Mouse (Mus musculus) hindbrain, postnatal 0 days (tissue): ENCODE results near the gene Sertad2. TPM values are rescaled to one million over a fixed set of nuclear protein-coding genes. Genes with fewer than 3 reads are reported as not detected.

ENCODE experiments used
- ATAC-seq: fragments of 200-750 bp; cut with Nextera tagmentation; 2 replicates; pipeline ENCODE4 v1.8.0; 2017; ENCODE audit warnings: mild to moderate bottlenecking, moderate TSS enrichment, moderate library complexity
- DNase-seq: peaks from one replicate; pipeline ENCODE4 v3.0.0-alpha.2; 2015; ENCODE audit warnings: low spot score
- H3K27ac ChIP-seq: fragments of 300-500 bp; sonication (generic); 2 replicates; pipeline ENCODE4 v1.5.1; 2014; ENCODE audit warnings: mild to moderate bottlenecking
- H3K27me3 ChIP-seq: fragments of 300-500 bp; sonication (generic); 2 replicates; pipeline ENCODE4 v1.6.1; 2014; ENCODE audit warnings: low read length, mixed read lengths; ENCODE audit not compliant: insufficient read depth
- H3K36me3 ChIP-seq: fragments of 300-500 bp; sonication (generic); 2 replicates; pipeline ENCODE4 v1.6.1; 2014; ENCODE audit warnings: low read length, mixed read lengths; ENCODE audit not compliant: insufficient read depth
- H3K4me1 ChIP-seq: fragments of 300-500 bp; sonication (generic); 2 replicates; pipeline ENCODE4 v1.6.1; 2014; ENCODE audit warnings: antibody characterized with exemption, low read length, mixed read lengths; ENCODE audit not compliant: insufficient read depth
- H3K4me2 ChIP-seq: fragments of 300-500 bp; sonication (generic); 2 replicates; pipeline ENCODE4 v1.6.1; 2014; ENCODE audit warnings: low read depth, mild to moderate bottlenecking, low read length, moderate library complexity, mixed read lengths
- H3K4me3 ChIP-seq: fragments of 300-500 bp; sonication (generic); 2 replicates; pipeline ENCODE4 v1.5.1; 2014; ENCODE audit warnings: low read length
- H3K9ac ChIP-seq: fragments of 300-500 bp; sonication (generic); replicated peaks from 2 replicates; pipeline ENCODE4 v1.6.1; 2014; ENCODE audit warnings: mild to moderate bottlenecking, low read length, moderate library complexity, mixed read lengths
- H3K9me3 ChIP-seq: fragments of 300-500 bp; sonication (generic); 2 replicates; pipeline ENCODE4 v1.6.1; 2016; ENCODE audit warnings: low read length, mixed read lengths
- CTCF ChIP-seq: IDR thresholded peaks from 2 replicates; pipeline ENCODE4 v1.5.1; 2016; ENCODE audit warnings: antibody characterized with exemption, control low read depth, low read depth
- WGBS: fragments of 180-500 bp; shearing (Covaris S2); extraction: QIAGEN DNeasy Blood & Tissue Kit; methylation state at CpG from one replicate; pipeline ENCODE4 v1.1.7; 2014; 5-methylcytosine and 5-hydroxymethylcytosine counted together
- polyA plus RNA-seq: library from polyadenylated mRNA; unstranded; fragments of >200 nt; fragmentation: Nextera tagmentation; extraction: Ambion mirVana; gene quantifications from 2 replicates; pipeline ENCODE4 v1.2.1, GENCODE M21; 2015
- total RNA-seq: library from RNA; depleted of rRNA; stranded (reverse); fragments of >200 nt; gene quantifications from 2 replicates; pipeline ENCODE4 v1.2.3, GENCODE M21; 2014

Sertad2 gene
- total and polyA plus RNA-seq, 2 experiments from 2014 or later = 18.0 to 38.1 TPM

DNA sequence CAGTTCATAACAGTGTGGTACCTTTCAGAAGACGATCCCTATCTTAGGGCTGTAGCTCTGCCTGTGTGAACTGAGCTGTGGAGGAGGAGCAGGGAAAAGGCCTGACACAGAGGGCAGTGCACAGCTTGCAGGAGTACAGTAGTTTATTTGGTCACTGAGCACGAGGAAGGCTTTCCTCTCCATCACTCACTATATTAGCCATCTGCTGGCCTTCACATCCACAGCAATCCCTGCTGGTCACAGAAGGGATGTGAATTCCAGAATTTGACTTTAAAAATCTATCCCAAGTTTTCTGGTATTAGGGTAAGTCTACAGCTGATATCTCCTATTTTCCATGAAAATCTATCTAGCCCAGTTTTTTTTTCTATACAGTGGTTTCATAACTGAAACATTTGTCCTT is 85.2 kb downstream of the Sertad2 start:
- TF ChIP-seq CTCF = peak; percentile 55
- Histone ChIP-seq H3K9ac (no peak overlapping the region), H3K4me2 (no peak overlapping the region), H3K4me1 (peaks cover 2% of the 10 kb centered on the region; the same call in 1 of the 2 replicates), H3K4me3 (no peak overlapping the region), H3K27me3 (no peaks in the 10 kb centered on the region), H3K9me3 (no peaks in the 10 kb centered on the region), H3K36me3 (no peaks in the 10 kb centered on the region), H3K27ac (no peak overlapping the region)
- WGBS = 24% methylated on average over 2 of the region's 2 CpGs
- DNase-seq (peak; percentile 38), ATAC-seq (no peak)

DNA sequence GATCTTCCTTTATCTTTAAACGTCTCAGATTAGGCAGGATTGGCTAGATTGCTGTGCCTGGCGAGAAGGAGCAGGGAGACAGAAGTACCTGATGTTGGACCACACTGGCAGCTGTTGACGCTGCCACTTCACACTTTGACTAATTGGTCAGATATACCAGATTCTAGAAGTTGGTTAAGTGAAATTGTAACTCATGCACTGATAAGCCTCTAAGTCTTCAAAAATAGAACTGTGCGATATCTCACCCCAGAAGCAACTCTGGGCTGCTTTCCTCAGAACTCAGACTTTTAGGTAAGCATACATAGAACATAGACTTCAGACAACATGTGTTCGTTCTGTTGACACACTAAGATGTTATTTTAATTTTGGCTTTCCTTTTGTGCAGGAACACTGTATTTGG is 86.6 kb downstream of the Sertad2 start:
- no peaks in the 10 kb centered on the region for H3K9me3 ChIP-seq
- no peak for DNase-seq
- peaks cover 4% of the 10 kb centered on the region; the same call in 1 of the 2 replicates for H3K4me1 ChIP-seq
- no peaks in the 10 kb centered on the region for H3K36me3 ChIP-seq
- no peaks in the 10 kb centered on the region for H3K27me3 ChIP-seq
- H3K4me2 ChIP-seq = no peak overlapping the region
- no peak for TF ChIP-seq CTCF
- 93% methylated on average over 5 of the region's 5 CpGs for WGBS
- no peak for ATAC-seq
- H3K9ac ChIP-seq = no peak overlapping the region
- H3K4me3 ChIP-seq = no peak overlapping the region
- H3K27ac ChIP-seq = no peak overlapping the region

- Histone ChIP-seq H3K4me3 (peak overlapping the region; percentile 82), H3K36me3 (no peaks in the 10 kb centered on the region), H3K4me1 (peaks cover 4% of the 10 kb centered on the region; the same call in 1 of the 2 replicates), H3K4me2 (peak overlapping the region; percentile 81), H3K9ac (peak overlapping the region; percentile 87), H3K27me3 (no peaks in the 10 kb centered on the region), H3K9me3 (no peaks in the 10 kb centered on the region), H3K27ac (peak overlapping the region; percentile 96)
- no peak for TF ChIP-seq CTCF
- DNase-seq = peak; percentile 97
- peak; percentile 93; the same call in 1 of the 2 replicates for ATAC-seq
- WGBS = 3% methylated on average over 33 of the region's 36 CpGs
Measured at GRCm38 (mm10) chr11:20631026-20631940, 88.2 kb downstream of the Sertad2 start.

DNA sequence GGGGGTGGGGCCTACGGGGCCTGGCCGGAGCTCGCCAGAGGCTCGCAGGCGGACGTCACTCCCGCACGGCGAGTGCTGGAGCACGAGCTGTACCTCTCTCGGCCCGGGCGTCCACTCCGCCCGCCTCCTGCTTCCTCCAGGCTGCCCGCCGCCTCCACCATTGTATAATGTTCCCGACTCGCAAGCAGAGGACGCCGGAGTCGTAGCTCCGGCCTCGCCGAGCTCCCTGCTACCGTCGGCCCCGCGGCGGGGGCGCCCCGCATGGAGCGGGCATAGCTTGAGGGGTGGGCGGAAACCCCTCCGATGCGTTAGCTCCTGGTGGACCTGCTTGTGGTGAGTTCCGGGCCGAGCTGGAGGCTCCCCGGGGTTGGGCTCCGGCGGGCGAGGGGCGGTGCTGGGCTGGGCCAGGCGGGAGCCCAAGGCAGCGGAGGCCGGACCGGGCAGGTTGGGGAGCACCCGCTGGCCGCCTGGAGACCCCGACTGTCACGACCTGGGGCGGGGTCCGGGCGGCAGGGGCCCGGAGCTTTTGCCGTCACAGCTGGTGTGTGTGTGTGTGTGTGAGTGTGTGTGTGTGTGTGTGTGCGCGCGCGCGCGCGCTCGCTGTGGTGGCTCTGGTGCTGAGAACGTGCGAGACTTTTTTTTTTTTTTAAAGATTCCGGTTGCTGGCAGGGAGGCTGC is 89.0 kb downstream of the Sertad2 start:
- Histone ChIP-seq H3K4me3 (peak overlapping the region; percentile 82), H3K27me3 (no peaks in the 10 kb centered on the region), H3K4me1 (peaks cover 4% of the 10 kb centered on the region; the same call in 1 of the 2 replicates), H3K4me2 (peak overlapping the region; percentile 81), H3K36me3 (no peaks in the 10 kb centered on the region), H3K27ac (peak overlapping the region; percentile 96), H3K9ac (peak overlapping the region; percentile 87), H3K9me3 (no peaks in the 10 kb centered on the region)
- WGBS = 1% methylated on average over 55 of the region's 67 CpGs
- peak; percentile 80 for DNase-seq
- peak; percentile 94 for ATAC-seq
- TF ChIP-seq CTCF = no peak

DNA sequence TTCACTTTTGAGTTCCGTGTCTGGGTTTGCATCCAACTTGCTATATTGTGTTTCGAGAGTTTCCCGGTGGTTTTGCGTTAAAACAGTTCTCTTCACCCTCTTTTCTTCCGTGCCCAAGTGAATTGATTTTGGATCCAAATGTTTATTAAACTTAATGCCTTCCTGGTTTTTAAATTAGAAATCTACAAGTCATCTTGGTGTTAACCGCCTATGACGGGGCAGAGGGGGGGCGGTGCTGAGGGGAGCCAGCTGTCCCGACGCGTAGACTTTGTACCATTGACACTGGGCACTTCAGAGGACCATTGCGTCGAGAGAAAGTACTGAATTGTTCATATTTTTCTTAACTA is 89.5 kb downstream of the Sertad2 start:
- Histone ChIP-seq H3K36me3 (no peaks in the 10 kb centered on the region), H3K4me1 (peaks cover 4% of the 10 kb centered on the region; the same call in 1 of the 2 replicates), H3K9ac (peak overlapping the region; percentile 87), H3K4me3 (peak overlapping the region; percentile 82), H3K27me3 (no peaks in the 10 kb centered on the region), H3K9me3 (no peaks in the 10 kb centered on the region), H3K4me2 (peak overlapping the region; percentile 81), H3K27ac (peak overlapping the region; percentile 96)
- no peak for TF ChIP-seq CTCF
- WGBS = 1% methylated on average over 13 of the region's 13 CpGs
- peak; percentile 46 for DNase-seq
- ATAC-seq = no peak

- no peak for TF ChIP-seq CTCF
- Histone ChIP-seq H3K9me3 (no peaks in the 10 kb centered on the region), H3K4me2 (no peak overlapping the region), H3K4me1 (peaks cover 4% of the 10 kb centered on the region; the same call in 1 of the 2 replicates), H3K27me3 (no peaks in the 10 kb centered on the region), H3K27ac (no peak overlapping the region), H3K9ac (no peak overlapping the region), H3K4me3 (no peak overlapping the region), H3K36me3 (no peaks in the 10 kb centered on the region)
- DNase-seq = no peak
- ATAC-seq = no peak
- 75% methylated on average over 1 of the region's 1 CpGs for WGBS
Measured at GRCm38 (mm10) chr11:20634543-20634942, 91.5 kb downstream of the Sertad2 start.
